Mouse (Mus musculus): ENCODE measurements around the gene Nde1. TPM values are rescaled to one million over a fixed set of nuclear protein-coding genes. Genes with fewer than 3 reads are reported as not detected.
A peak's percentile ranks its signal among the peaks of the same experiment; 100 is the strongest.

Nde1 gene
- polyA plus RNA-seq, 2 experiments: 41.8 to 43.3 TPM

- no peak for TF ChIP-seq EP300 (IDR thresholded peaks at IDR 0.05; ENCODE audit: low read depth)
- no peak for TF ChIP-seq CTCF (IDR thresholded peaks at IDR 0.05; ENCODE audit: low read depth)
- Histone ChIP-seq H3K27me3 (ENCODE audit: control insufficient read depth, insufficient read depth, low read length) (no peaks in the 10 kb centered on the region), H3K4me1 (replicated peaks; ENCODE audit: control insufficient read depth in 2 of 2, insufficient read depth in 2 of 2, low read length in 1 of 2) (no peaks in the 10 kb centered on the region), H3K36me3 (replicated peaks; ENCODE audit: control insufficient read depth, insufficient read depth, low read depth) (peaks cover 82% of the 10 kb centered on the region), H3K9me3 (ENCODE audit: control insufficient read depth, low read length) (no peaks in the 10 kb centered on the region), H3K4me2 (ENCODE audit: low read depth) (no peak overlapping the region), H3K4me3 (ENCODE audit: insufficient read depth in 1 of 2, low read depth in 2 of 2, low read length in 2 of 2) (no peak overlapping the region), H3K27ac (no peak overlapping the region), H3K9ac (replicated peaks) (no peak overlapping the region)
- no peak for ATAC-seq (ENCODE audit: insufficient read depth)
- WGBS (ENCODE audit: insufficient replicate concordance): 78% methylated on average over 1 of the region's 1 CpGs
- DNase-seq (ENCODE audit: low read depth in 3 of 3, low spot score in 3 of 3): no peak
Observed at GRCm38 (mm10) chr16:14183856-14184255, 20.8 kb downstream of the Nde1 start.

- no peak overlapping the region for H3K4me2 ChIP-seq (ENCODE audit: low read depth)
- no peak for ATAC-seq (ENCODE audit: insufficient read depth)
- peaks cover 83% of the 10 kb centered on the region for H3K36me3 ChIP-seq (replicated peaks; ENCODE audit: control insufficient read depth, insufficient read depth, low read depth)
- 87% methylated on average over 5 of the region's 5 CpGs for WGBS (ENCODE audit: insufficient replicate concordance)
- no peaks in the 10 kb centered on the region for H3K27me3 ChIP-seq (ENCODE audit: control insufficient read depth, insufficient read depth, low read length)
- no peak for DNase-seq (ENCODE audit: low read depth in 3 of 3, low spot score in 3 of 3)
- no peak overlapping the region for H3K4me3 ChIP-seq (ENCODE audit: insufficient read depth in 1 of 2, low read depth in 2 of 2, low read length in 2 of 2)
- H3K9ac ChIP-seq (replicated peaks): no peak overlapping the region
- TF ChIP-seq EP300 (IDR thresholded peaks at IDR 0.05; ENCODE audit: low read depth): no peak
- TF ChIP-seq CTCF (IDR thresholded peaks at IDR 0.05; ENCODE audit: low read depth): no peak
- H3K9me3 ChIP-seq (ENCODE audit: control insufficient read depth, low read length): no peaks in the 10 kb centered on the region
- H3K27ac ChIP-seq: no peak overlapping the region
- no peaks in the 10 kb centered on the region for H3K4me1 ChIP-seq (replicated peaks; ENCODE audit: control insufficient read depth in 2 of 2, insufficient read depth in 2 of 2, low read length in 1 of 2)
Observed at GRCm38 (mm10) chr16:14185516-14185915, 22.4 kb downstream of the Nde1 start.

GRCm38 (mm10) chr16:14194164-14194950 lies 31.3 kb downstream of the Nde1 start:
- Histone ChIP-seq H3K4me3 (ENCODE audit: insufficient read depth in 1 of 2, low read depth in 2 of 2, low read length in 2 of 2) (no peak overlapping the region), H3K9me3 (ENCODE audit: control insufficient read depth, low read length) (no peaks in the 10 kb centered on the region), H3K4me2 (ENCODE audit: low read depth) (no peak overlapping the region), H3K9ac (replicated peaks) (no peak overlapping the region), H3K27ac (no peak overlapping the region), H3K4me1 (replicated peaks; ENCODE audit: control insufficient read depth in 2 of 2, insufficient read depth in 2 of 2, low read length in 1 of 2) (no peaks in the 10 kb centered on the region), H3K36me3 (replicated peaks; ENCODE audit: control insufficient read depth, insufficient read depth, low read depth) (peaks cover 37% of the 10 kb centered on the region), H3K27me3 (ENCODE audit: control insufficient read depth, insufficient read depth, low read length) (no peaks in the 10 kb centered on the region)
- WGBS (ENCODE audit: insufficient replicate concordance): 57% methylated on average over 9 of the region's 9 CpGs
- TF ChIP-seq EP300 (IDR thresholded peaks at IDR 0.05; ENCODE audit: low read depth): no peak
- TF ChIP-seq CTCF (IDR thresholded peaks at IDR 0.05; ENCODE audit: low read depth): no peak
- DNase-seq (ENCODE audit: low read depth in 3 of 3, low spot score in 3 of 3) (no peak), ATAC-seq (ENCODE audit: insufficient read depth) (no peak)

- peaks cover 26% of the 10 kb centered on the region for H3K36me3 ChIP-seq (replicated peaks; ENCODE audit: control insufficient read depth, insufficient read depth, low read depth)
- no peak overlapping the region for H3K27ac ChIP-seq
- H3K27me3 ChIP-seq (ENCODE audit: control insufficient read depth, insufficient read depth, low read length): no peaks in the 10 kb centered on the region
- ATAC-seq (ENCODE audit: insufficient read depth) (no peak), DNase-seq (ENCODE audit: low read depth in 3 of 3, low spot score in 3 of 3) (peak; percentile 16 to 33 (median 30))
- whole genome bisulfite sequencing (ENCODE audit: insufficient replicate concordance): 14% methylated on average over 1 of the region's 1 CpGs
- H3K4me2 ChIP-seq (ENCODE audit: low read depth): no peak overlapping the region
- TF ChIP-seq EP300 (IDR thresholded peaks at IDR 0.05; ENCODE audit: low read depth): no peak
- peak; percentile 77 for TF ChIP-seq CTCF (IDR thresholded peaks at IDR 0.05; ENCODE audit: low read depth)
- no peak overlapping the region for H3K4me3 ChIP-seq (ENCODE audit: insufficient read depth in 1 of 2, low read depth in 2 of 2, low read length in 2 of 2)
- no peak overlapping the region for H3K9ac ChIP-seq (replicated peaks)
- H3K4me1 ChIP-seq (replicated peaks; ENCODE audit: control insufficient read depth in 2 of 2, insufficient read depth in 2 of 2, low read length in 1 of 2): no peaks in the 10 kb centered on the region
- no peaks in the 10 kb centered on the region for H3K9me3 ChIP-seq (ENCODE audit: control insufficient read depth, low read length)
Observed at GRCm38 (mm10) chr16:14195427-14195826, 32.4 kb downstream of the Nde1 start.

- H3K4me1 ChIP-seq (replicated peaks; ENCODE audit: control insufficient read depth in 2 of 2, insufficient read depth in 2 of 2, low read length in 1 of 2): no peaks in the 10 kb centered on the region
- H3K4me3 ChIP-seq (ENCODE audit: insufficient read depth in 1 of 2, low read depth in 2 of 2, low read length in 2 of 2): no peak overlapping the region
- H3K36me3 ChIP-seq (replicated peaks; ENCODE audit: control insufficient read depth, insufficient read depth, low read depth): no peaks in the 10 kb centered on the region
- no peak overlapping the region for H3K9ac ChIP-seq (replicated peaks)
- no peaks in the 10 kb centered on the region for H3K27me3 ChIP-seq (ENCODE audit: control insufficient read depth, insufficient read depth, low read length)
- H3K9me3 ChIP-seq (ENCODE audit: control insufficient read depth, low read length): no peaks in the 10 kb centered on the region
- DNase-seq (ENCODE audit: low read depth in 3 of 3, low spot score in 3 of 3): no peak
- 52% methylated on average over 4 of the region's 4 CpGs for WGBS (ENCODE audit: insufficient replicate concordance)
- ATAC-seq (ENCODE audit: insufficient read depth): no peak
- no peak for TF ChIP-seq EP300 (IDR thresholded peaks at IDR 0.05; ENCODE audit: low read depth)
- TF ChIP-seq CTCF (IDR thresholded peaks at IDR 0.05; ENCODE audit: low read depth): no peak
- H3K27ac ChIP-seq: no peak overlapping the region
- no peak overlapping the region for H3K4me2 ChIP-seq (ENCODE audit: low read depth)
Observed at GRCm38 (mm10) chr16:14198798-14199197, 35.7 kb downstream of the Nde1 start.
